Mouse (Mus musculus) right cerebral cortex, adult 18-20 months (tissue): ENCODE measurements around the gene Prkacb.
A peak's percentile ranks its signal among the peaks of the same experiment; 100 is the strongest.

Experiments used
- DNase-seq: peaks from one replicate; pipeline ENCODE4 v3.0.0; 2022; ENCODE audit warnings: mixed read lengths

Gene Prkacb

GRCm38 (mm10) chr3:146812901-146813393 is at the start of gene Prkacb:
TSS of gene Prkacb (minus strand) at chr3:146812990.
- peak; percentile 90 for DNase-seq

- no peak for DNase-seq
Measured at GRCm38 (mm10) chr3:146860308-146860707, 47.5 kb upstream of the Prkacb start.

GRCm38 (mm10) chr3:146857373-146857772 is 44.6 kb upstream of the Prkacb start:
- peak; percentile 31 for DNase-seq

- no peak for DNase-seq
Measured at GRCm38 (mm10) chr3:146854473-146855087, 41.8 kb upstream of the Prkacb start.

- peak; percentile 90 for DNase-seq
Measured at GRCm38 (mm10) chr3:146851966-146852891, 39.4 kb upstream of the Prkacb start, which contains the start of gene Ttll7. TSS of gene Ttll7 (plus strand) at chr3:146852367.

GRCm38 (mm10) chr3:146849360-146849759 is 36.6 kb upstream of the Prkacb start:
- DNase-seq = no peak

DNA sequence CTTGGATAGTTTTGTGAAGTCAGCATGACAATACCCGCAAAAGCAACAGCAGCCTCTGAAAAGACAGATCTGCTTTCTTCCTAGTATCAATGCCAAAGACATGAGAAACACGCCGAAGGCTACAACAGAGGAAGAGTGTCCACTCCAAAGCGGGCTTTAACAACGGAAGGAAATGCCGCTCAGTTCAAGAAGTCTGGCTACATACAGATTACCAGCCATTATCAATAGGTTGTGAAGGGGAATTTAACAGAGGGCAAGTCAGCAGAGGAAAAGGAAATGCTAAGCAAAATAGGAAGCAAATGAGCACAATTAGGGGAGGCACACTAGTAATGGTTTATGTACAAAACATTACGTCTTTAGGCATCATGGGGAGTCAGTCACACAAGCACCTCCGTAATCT is 35.3 kb upstream of the Prkacb start:
- no peak for DNase-seq

GRCm38 (mm10) chr3:146846237-146846636 is 33.4 kb upstream of the Prkacb start:
- DNase-seq = no peak

GRCm38 (mm10) chr3:146843470-146843869 is 30.7 kb upstream of the Prkacb start:
- DNase-seq = no peak

DNA sequence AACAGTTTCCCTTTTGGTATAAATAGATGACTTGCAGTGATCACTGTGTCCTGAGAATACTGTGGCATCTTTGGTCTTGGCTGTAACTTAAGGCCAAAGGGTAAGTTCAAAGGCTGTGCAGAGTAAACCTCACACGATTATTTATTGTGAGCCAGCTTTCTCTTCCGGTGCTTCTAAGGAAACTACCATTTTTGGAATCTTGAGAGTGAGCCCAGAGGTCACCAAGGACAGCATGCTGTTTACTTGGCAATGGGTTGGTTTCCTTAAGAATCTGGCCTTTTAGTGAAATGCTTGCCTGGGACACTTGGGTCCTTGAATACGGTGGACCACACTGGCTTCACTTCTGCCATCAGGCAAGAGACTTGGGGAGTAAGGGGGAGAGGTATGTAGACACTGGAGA is 30.0 kb upstream of the Prkacb start:
- no peak for DNase-seq

DNA sequence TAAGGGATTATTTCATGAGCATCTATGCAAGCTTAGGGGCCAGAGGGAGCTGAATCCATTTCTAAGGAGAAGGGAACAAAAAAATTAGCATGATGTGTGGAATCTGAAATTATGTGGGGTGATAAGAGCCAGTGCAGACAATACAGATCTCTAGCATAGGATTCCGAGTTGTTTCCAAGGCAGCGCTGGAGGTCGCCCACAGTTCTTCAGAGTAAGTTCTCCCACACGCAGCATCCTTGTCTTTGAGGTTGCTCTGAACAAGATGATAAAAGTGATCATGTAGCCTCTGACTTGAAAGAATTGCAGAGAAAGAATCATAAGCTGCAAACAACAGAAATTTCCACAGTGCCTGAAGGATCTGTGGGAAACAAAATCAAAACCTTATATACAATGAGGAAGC is 7.9 kb upstream of the Prkacb start:
- DNase-seq = peak; percentile 26

DNA sequence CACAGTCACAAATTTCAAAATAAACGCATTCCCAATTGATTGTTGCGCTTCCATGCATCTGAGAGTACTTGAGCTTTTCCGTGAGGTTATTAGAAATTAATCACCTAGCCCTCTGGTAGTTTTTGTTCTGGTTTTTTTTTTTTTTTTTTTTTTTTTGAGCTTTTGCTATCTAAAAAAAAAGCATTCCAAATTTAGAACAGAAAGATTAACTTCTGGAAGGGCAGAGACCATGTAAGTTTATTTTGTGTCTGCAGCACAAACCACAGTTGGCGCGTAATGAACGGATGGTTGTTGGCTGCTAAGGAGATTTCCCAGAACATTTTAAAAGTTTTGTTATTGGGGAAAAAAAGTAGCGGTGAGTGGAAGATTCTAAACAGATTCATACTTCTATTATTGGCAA is 834 bp upstream of the Prkacb start:
- DNase-seq = no peak

GRCm38 (mm10) chr3:146812041-146812878 is 530 bp downstream of the Prkacb start:
- no peak for DNase-seq

GRCm38 (mm10) chr3:146793554-146794257 is 19.1 kb downstream of the Prkacb start:
- DNase-seq = no peak

- no peak for DNase-seq
Measured at GRCm38 (mm10) chr3:146792144-146792748, 20.5 kb downstream of the Prkacb start.

DNA sequence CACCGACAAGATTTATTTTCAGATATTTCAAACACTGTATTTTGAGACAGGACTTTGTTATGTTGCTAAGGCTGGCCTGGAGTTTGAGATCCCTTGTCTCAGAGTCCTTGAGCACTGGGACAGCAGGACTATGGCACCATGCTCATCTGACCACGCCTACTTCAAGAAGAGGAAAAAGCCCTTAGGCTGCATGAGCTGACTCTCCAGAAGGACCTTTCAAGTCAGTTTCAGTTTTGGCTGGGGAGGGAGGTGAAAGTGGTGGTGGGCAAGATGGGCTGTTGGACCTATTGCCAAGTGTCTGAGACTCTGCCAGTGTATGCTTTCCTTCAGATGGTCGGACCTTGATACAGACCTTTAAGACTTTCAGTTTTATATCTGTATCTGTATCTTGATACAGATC is 28.6 kb downstream of the Prkacb start:
- no peak for DNase-seq

- DNase-seq = no peak
Measured at GRCm38 (mm10) chr3:146783645-146784225, 29.1 kb downstream of the Prkacb start.

DNA sequence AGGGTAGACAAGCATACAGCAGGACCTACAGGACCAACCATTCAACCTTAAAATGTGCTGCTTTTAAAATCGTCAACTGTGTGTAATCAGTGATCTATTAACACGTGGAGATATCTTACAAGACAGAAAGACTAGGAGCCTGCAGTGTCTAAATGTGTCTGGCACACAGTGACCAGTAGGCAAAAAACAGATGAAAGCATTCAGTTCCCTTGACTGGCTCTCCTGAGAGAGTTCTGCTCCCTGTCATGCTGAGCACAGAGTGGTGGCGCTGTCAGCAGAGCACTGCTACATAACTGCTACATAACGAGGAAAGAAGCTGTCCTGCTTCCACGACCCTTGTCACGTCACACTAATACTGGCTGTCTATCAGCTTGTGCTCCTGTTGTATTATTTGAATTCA is 30.2 kb downstream of the Prkacb start:
- DNase-seq = no peak

DNA sequence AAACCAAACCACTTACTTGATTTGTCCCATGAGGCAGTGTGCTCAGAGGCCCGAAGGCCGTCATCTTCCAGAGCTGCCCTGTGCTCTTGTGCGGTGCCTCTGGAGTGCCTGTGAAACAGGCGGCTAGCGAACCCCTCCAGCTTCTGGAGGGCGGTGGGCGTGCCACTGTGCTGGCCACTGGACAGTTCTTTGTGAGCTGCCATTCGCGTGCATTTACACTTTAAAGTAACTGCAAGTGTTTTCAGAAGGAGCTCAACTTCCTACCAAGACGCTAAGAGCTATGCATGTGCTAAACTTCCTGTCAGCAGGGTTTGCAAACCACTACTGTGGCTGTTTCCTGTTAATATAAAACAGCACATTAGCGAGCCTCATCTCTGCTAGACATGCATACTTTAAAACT is 31.7 kb downstream of the Prkacb start:
- no peak for DNase-seq

GRCm38 (mm10) chr3:146780241-146780640 is 32.5 kb downstream of the Prkacb start:
- DNase-seq = no peak

DNA sequence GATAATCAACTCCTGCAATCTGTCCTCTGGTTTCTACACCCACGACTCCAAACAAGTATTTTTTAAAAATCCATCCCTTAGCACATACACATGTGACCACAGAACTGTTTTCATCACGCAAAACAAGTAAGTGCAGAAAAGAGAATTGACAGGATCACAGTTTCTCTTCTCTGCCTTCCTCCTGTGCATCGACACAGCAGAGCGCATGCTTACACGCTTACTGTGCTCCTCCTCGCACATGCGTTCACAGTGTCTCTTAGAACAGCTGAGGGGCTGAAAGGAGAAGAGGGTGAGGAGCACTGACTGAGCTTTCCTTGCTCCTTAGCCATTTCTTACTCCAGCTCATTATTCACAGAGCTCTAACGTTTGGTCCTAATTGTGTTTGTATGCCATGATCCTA is 33.9 kb downstream of the Prkacb start:
- no peak for DNase-seq

GRCm38 (mm10) chr3:146778451-146778850 is 34.3 kb downstream of the Prkacb start:
- no peak for DNase-seq
